Mouse (Mus musculus): Measurements from ENCODE around the gene Stx1b. TPM values are rescaled to one million over a fixed set of nuclear protein-coding genes. Genes with fewer than 3 reads are reported as not detected.

Stx1b gene
- total and polyA plus RNA-seq, 3 experiments: 0.15 to 0.56 TPM; not detected in 1

DNA sequence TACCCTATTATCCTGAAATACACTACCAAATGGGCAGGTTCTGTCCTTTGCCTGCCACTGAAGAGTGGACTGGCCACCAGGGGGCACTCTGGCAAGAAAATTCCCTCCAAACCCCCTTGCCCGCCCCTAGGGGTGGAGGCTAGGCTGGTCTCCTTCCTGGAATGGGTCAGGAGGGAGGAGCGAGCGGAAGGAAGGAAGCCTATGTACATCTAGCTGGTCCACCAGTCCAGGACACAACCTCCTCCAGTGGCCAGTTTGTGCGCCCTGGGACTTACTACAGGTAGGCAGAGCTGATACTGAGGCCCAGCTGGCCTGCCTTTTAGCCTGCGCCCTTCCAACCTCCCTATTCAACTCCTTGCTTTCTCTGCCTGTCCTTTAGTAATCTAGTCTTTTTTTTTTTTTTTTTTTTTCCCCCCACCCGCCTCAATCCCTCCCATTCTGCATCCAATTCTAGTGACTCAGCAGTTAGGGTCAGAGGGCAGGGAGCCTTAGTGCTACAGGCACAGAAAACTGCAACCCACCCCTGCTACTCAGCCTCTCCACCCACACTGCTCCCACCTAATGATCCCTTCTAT is 23.8 kb downstream of the Stx1b start, which contains the start of gene Hsd3b7 (continued):
- TF ChIP-seq ZNF384 (IDR thresholded peaks at IDR 0.05; ENCODE audit: low read depth, low read length) (0 out of 2 replicates have a peak, but pooled peaks have one; percentile 4), BHLHE40 (IDR thresholded peaks at IDR 0.05; ENCODE audit: borderline replicate concordance, low read depth, low read length) (no peak), MXI1 (IDR thresholded peaks at IDR 0.05; ENCODE audit: low read depth, low read length) (no peak), POLR2AphosphoS2 (IDR thresholded peaks at IDR 0.05; ENCODE audit: low read length) (no peak), MAZ (IDR thresholded peaks at IDR 0.05; ENCODE audit: low read depth, low read length) (peak; percentile 53; the same call in 1 of the 2 replicates), JUND (IDR thresholded peaks at IDR 0.05; ENCODE audit: low read depth, low read length) (no peak), E2F4 (IDR thresholded peaks at IDR 0.05; ENCODE audit: borderline replicate concordance, low read depth, low read length) (no peak), SMC3 (IDR thresholded peaks at IDR 0.05; ENCODE audit: low read depth, low read length) (peak; percentile 88), MAFK (IDR thresholded peaks at IDR 0.05; ENCODE audit: borderline replicate concordance, low read depth, low read length) (no peak)

GRCm38 (mm10) chr7:127799738-127800137 is 24.6 kb downstream of the Stx1b start:
- H3K9me3 ChIP-seq (replicated peaks; ENCODE audit: insufficient read depth, low read length): no peaks in the 10 kb centered on the region
- no peak overlapping the region for H3K4me3 ChIP-seq (ENCODE audit: control insufficient read depth in 1 of 2, insufficient read depth in 1 of 2, low read depth in 2 of 2, low read length in 2 of 2)
- no peak for DNase-seq (ENCODE audit: low read depth, low spot score)
- H3K27me3 ChIP-seq (ENCODE audit: control insufficient read depth in 1 of 2, insufficient read depth in 2 of 2, low read length in 2 of 2): no peaks in the 10 kb centered on the region
- TF ChIP-seq GABPA (IDR thresholded peaks at IDR 0.05; ENCODE audit: low read depth, low read length) (no peak), BHLHE40 (IDR thresholded peaks at IDR 0.05; ENCODE audit: borderline replicate concordance, low read depth, low read length) (no peak)
- H3K4me1 ChIP-seq (ENCODE audit: control insufficient read depth in 1 of 2, insufficient read depth in 2 of 2, low read length in 2 of 2): peaks cover 0 to 7% of the 10 kb centered on the region in 2 experiments; a peak in 3 of 4 replicates
- no peak overlapping the region for H3K27ac ChIP-seq (ENCODE audit: control insufficient read depth, low read depth, low read length)
- H3K9ac ChIP-seq (ENCODE audit: control insufficient read depth, low read depth, low read length, poor library complexity, severe bottlenecking): no peak overlapping the region
- H3K79me2 ChIP-seq (ENCODE audit: control insufficient read depth, insufficient read depth, low read length, poor library complexity): no peaks in the 10 kb centered on the region
- H3K36me3 ChIP-seq (ENCODE audit: control insufficient read depth in 1 of 2, insufficient read depth in 2 of 2, low read length in 2 of 2): peaks cover 4% of the 10 kb centered on the region in 2 experiments; a peak in 2 of 4 replicates

- Histone ChIP-seq H3K4me3 (ENCODE audit: control insufficient read depth in 1 of 2, insufficient read depth in 1 of 2, low read depth in 2 of 2, low read length in 2 of 2) (no peak overlapping the region), H3K9me3 (replicated peaks; ENCODE audit: insufficient read depth, low read length) (no peaks in the 10 kb centered on the region), H3K27me3 (ENCODE audit: control insufficient read depth in 1 of 2, insufficient read depth in 2 of 2, low read length in 2 of 2) (no peaks in the 10 kb centered on the region), H3K4me1 (ENCODE audit: control insufficient read depth in 1 of 2, insufficient read depth in 2 of 2, low read length in 2 of 2) (peaks cover 0 to 2% of the 10 kb centered on the region in 2 experiments; a peak in 2 of 4 replicates), H3K27ac (ENCODE audit: control insufficient read depth, low read depth, low read length) (no peak overlapping the region), H3K9ac (ENCODE audit: control insufficient read depth, low read depth, low read length, poor library complexity, severe bottlenecking) (no peak overlapping the region), H3K36me3 (ENCODE audit: control insufficient read depth in 1 of 2, insufficient read depth in 2 of 2, low read length in 2 of 2) (peaks cover 0 to 5% of the 10 kb centered on the region in 2 experiments; a peak in 1 of 4 replicates), H3K79me2 (ENCODE audit: control insufficient read depth, insufficient read depth, low read length, poor library complexity) (no peaks in the 10 kb centered on the region)
- DNase-seq (ENCODE audit: low read depth, low spot score): no peak
- TF ChIP-seq ELF1 (IDR thresholded peaks at IDR 0.05; ENCODE audit: low read depth, low read length): no peak
- TF ChIP-seq EP300 (IDR thresholded peaks at IDR 0.05; ENCODE audit: low read depth in 1 of 2, low read length in 2 of 2): no peak
- no peak for TF ChIP-seq POLR2AphosphoS2 (IDR thresholded peaks at IDR 0.05; ENCODE audit: low read length)
- no peak for TF ChIP-seq ZMIZ1 (IDR thresholded peaks at IDR 0.05; ENCODE audit: low read depth, low read length)
- TF ChIP-seq NELFE (IDR thresholded peaks at IDR 0.05; ENCODE audit: low read depth, low read length): no peak
Measured at GRCm38 (mm10) chr7:127799211-127799610, 25.1 kb downstream of the Stx1b start.

Data from MEL (cell line).